ENCODE assay signal across 8 mouse cellular contexts in genomic region chr2:174077004-174077695, GRCm38 (mm10). TPM values are rescaled to one million over a fixed set of nuclear protein-coding genes. Genes with fewer than 3 reads are reported as not detected.
A peak's percentile ranks its signal among the peaks of the same experiment; 100 is the strongest.
DNase-seq lines count a peak whose midpoint lies in the region; ATAC-seq lines count a peak whose summit lies in the region.

No protein-coding gene starts in this region.

- H3K4me1 ChIP-seq in embryonic facial prominence, embryonic 14.5 days (ENCODE audit: control insufficient read depth, insufficient read depth, low read length): peaks cover 29% of the 10 kb centered on the region
- peaks cover 39% of the 10 kb centered on the region for H3K4me1 ChIP-seq in intestine, embryonic 14.5 days (replicated peaks; ENCODE audit: control insufficient read depth, insufficient read depth, low read length)
- H3K4me1 ChIP-seq in lung, embryonic 15.5 days: peaks cover 34% of the 10 kb centered on the region
- peaks cover 52% of the 10 kb centered on the region for H3K4me1 ChIP-seq in neural tube, embryonic 15.5 days

- no peaks in the 10 kb centered on the region for H3K36me3 ChIP-seq in embryonic facial prominence, embryonic 14.5 days (ENCODE audit: control insufficient read depth, insufficient read depth, low read length)
- H3K36me3 ChIP-seq in intestine, embryonic 14.5 days (ENCODE audit: control insufficient read depth, insufficient read depth, low read length): no peaks in the 10 kb centered on the region
- H3K36me3 ChIP-seq in lung, embryonic 15.5 days: no peaks in the 10 kb centered on the region
- H3K36me3 ChIP-seq in neural tube, embryonic 15.5 days: no peaks in the 10 kb centered on the region

- H3K9ac ChIP-seq in embryonic facial prominence, embryonic 14.5 days (ENCODE audit: low read depth, low read length): peak overlapping the region; percentile 82
- H3K9ac ChIP-seq in intestine, embryonic 14.5 days (ENCODE audit: low read length): peak overlapping the region; percentile 79
- peak overlapping the region; percentile 97 for H3K9ac ChIP-seq in lung, embryonic 15.5 days
- peak overlapping the region; percentile 82 for H3K9ac ChIP-seq in neural tube, embryonic 15.5 days (replicated peaks)

- peak; percentile 11 for DNase-seq in cerebellum, adult 11 months
- DNase-seq in T-cell, adult 2 months (ENCODE audit: low spot score): peak; percentile 68
- DNase-seq in embryonic facial prominence, embryonic 14.5 days (ENCODE audit: low spot score): peak; percentile 65
- peak; percentile 72 for DNase-seq in intestine, embryonic 14.5 days (ENCODE audit: low spot score)
- DNase-seq in left cerebral cortex, postnatal 14 days (ENCODE audit: low spot score in 2 of 2): no peak

- H3K4me3 ChIP-seq in embryonic facial prominence, embryonic 14.5 days (ENCODE audit: low read depth, low read length): peak overlapping the region; percentile 79
- peak overlapping the region; percentile 95 for H3K4me3 ChIP-seq in intestine, embryonic 14.5 days (ENCODE audit: low read depth, low read length)
- H3K4me3 ChIP-seq in lung, embryonic 15.5 days: peak overlapping the region; percentile 84
- peak overlapping the region; percentile 84 for H3K4me3 ChIP-seq in neural tube, embryonic 15.5 days (replicated peaks)

- H3K4me2 ChIP-seq in embryonic facial prominence, embryonic 14.5 days (ENCODE audit: low read depth, low read length): peak overlapping the region; percentile 94
- H3K4me2 ChIP-seq in intestine, embryonic 14.5 days (ENCODE audit: low read length): peak overlapping the region; percentile 94
- peak overlapping the region; percentile 91 for H3K4me2 ChIP-seq in lung, embryonic 15.5 days
- H3K4me2 ChIP-seq in neural tube, embryonic 15.5 days: peak overlapping the region; percentile 92

- H3K27me3 ChIP-seq in embryonic facial prominence, embryonic 14.5 days (replicated peaks; ENCODE audit: control insufficient read depth, insufficient read depth, low read length): no peaks in the 10 kb centered on the region
- H3K27me3 ChIP-seq in intestine, embryonic 14.5 days (replicated peaks; ENCODE audit: control insufficient read depth, insufficient read depth, low read length): no peaks in the 10 kb centered on the region
- H3K27me3 ChIP-seq in lung, embryonic 15.5 days: no peaks in the 10 kb centered on the region
- H3K27me3 ChIP-seq in neural tube, embryonic 15.5 days (replicated peaks): no peaks in the 10 kb centered on the region

- no peak for ATAC-seq in cerebellum, adult (ENCODE audit: insufficient number of reproducible peaks, low FRiP score, low TSS enrichment)
- peak; percentile 3; the same call in 1 of the 2 replicates for ATAC-seq in embryonic facial prominence, embryonic 14.5 days (ENCODE audit: low read depth)
- 0 out of 2 replicates have a peak, but pooled peaks have one; percentile 10 for ATAC-seq in intestine, embryonic 14.5 days (replicated peaks; ENCODE audit: low FRiP score, low TSS enrichment, low read depth)
- ATAC-seq in lung, embryonic 15.5 days (ENCODE audit: borderline replicate concordance, extremely low read depth, low FRiP score, low TSS enrichment): no peak
- peak; percentile 4; the same call in 1 of the 2 replicates for ATAC-seq in neural tube, embryonic 15.5 days (ENCODE audit: low FRiP score)

- WGBS in embryonic facial prominence, embryonic 14.5 days: under 1% methylated on average over 19 of the region's 19 CpGs
- WGBS in intestine, embryonic 14.5 days: under 1% methylated on average over 19 of the region's 19 CpGs
- WGBS in lung, embryonic 15.5 days: 0% methylated on average over 19 of the region's 19 CpGs
- WGBS in neural tube, embryonic 15.5 days: under 1% methylated on average over 19 of the region's 19 CpGs

- H3K27ac ChIP-seq in embryonic facial prominence, embryonic 14.5 days (replicated peaks; ENCODE audit: low read depth, low read length): peak overlapping the region; percentile 94
- H3K27ac ChIP-seq in intestine, embryonic 14.5 days (ENCODE audit: low read depth): peak overlapping the region; percentile 96
- H3K27ac ChIP-seq in lung, embryonic 15.5 days: peak overlapping the region; percentile 96
- peak overlapping the region; percentile 90 for H3K27ac ChIP-seq in neural tube, embryonic 15.5 days (replicated peaks)

- no peaks in the 10 kb centered on the region for H3K9me3 ChIP-seq in embryonic facial prominence, embryonic 14.5 days (ENCODE audit: control insufficient read depth, low read length)
- no peaks in the 10 kb centered on the region for H3K9me3 ChIP-seq in intestine, embryonic 14.5 days (ENCODE audit: control insufficient read depth, low read length)
- no peaks in the 10 kb centered on the region for H3K9me3 ChIP-seq in lung, embryonic 15.5 days
- no peaks in the 10 kb centered on the region for H3K9me3 ChIP-seq in neural tube, embryonic 15.5 days (replicated peaks)

- intact Hi-C loops in left cerebral cortex, postnatal 14 days (cut with DNase I): loop anchor here (5.0 to 10.0 kb wide), 2 partner anchors 205 to 492 kb away; partner anchors contain the start of gene Gnas

RNA-seq across cellular contexts. Expression of gene Stx16, which starts 1.0 kb away (rescaled TPM):
- polyA plus RNA-seq in embryonic facial prominence, embryonic 14.5 days (2014; fragmentation: Nextera tagmentation; extraction: Ambion mirVana): 9.7 and 10.8 TPM in 2 replicates
- 9.2 and 10.0 TPM in 2 replicates for polyA plus RNA-seq in intestine, embryonic 14.5 days (2014; fragmentation: Nextera tagmentation; extraction: Ambion mirVana)
- 11.2 and 11.9 TPM in 2 replicates for polyA plus RNA-seq in lung, embryonic 15.5 days (2015; fragmentation: Nextera tagmentation; extraction: Ambion mirVana)
- 10.4 and 10.9 TPM in 2 replicates for polyA plus RNA-seq in neural tube, embryonic 15.5 days (2015; fragmentation: Nextera tagmentation; extraction: Ambion mirVana)
- 10 to 100 TPM; 40.2 to 41.2 TPM for total RNA-seq in left cerebral cortex, postnatal 14 days (2021)

RNA-seq across cellular contexts. Expression of gene Npepl1, which starts 33.0 kb away (rescaled TPM):
- polyA plus RNA-seq in embryonic facial prominence, embryonic 14.5 days (2014; fragmentation: Nextera tagmentation; extraction: Ambion mirVana): 79.9 and 80.6 TPM in 2 replicates
- 55.6 and 59.9 TPM in 2 replicates for polyA plus RNA-seq in intestine, embryonic 14.5 days (2014; fragmentation: Nextera tagmentation; extraction: Ambion mirVana)
- polyA plus RNA-seq in lung, embryonic 15.5 days (2015; fragmentation: Nextera tagmentation; extraction: Ambion mirVana): 66.3 and 66.7 TPM in 2 replicates
- polyA plus RNA-seq in neural tube, embryonic 15.5 days (2015; fragmentation: Nextera tagmentation; extraction: Ambion mirVana): 14.1 and 26.0 TPM in 2 replicates
- total RNA-seq in left cerebral cortex, postnatal 14 days (2021): 10 to 100 TPM; 12.2 to 14.1 TPM

Comparison
In these comparisons a context has a peak if more than half of its experiments do, and no peak if none do; other contexts are left out.
1. DNase-seq: peak in cerebellum, adult 11 months (single experiment), T-cell, adult 2 months (single experiment), embryonic facial prominence, embryonic 14.5 days (single experiment) and intestine, embryonic 14.5 days (single experiment); none in left cerebral cortex, postnatal 14 days (0 of 2).
2. ATAC-seq: peak in embryonic facial prominence, embryonic 14.5 days (single experiment), intestine, embryonic 14.5 days (single experiment) and neural tube, embryonic 15.5 days (single experiment); none in cerebellum, adult (single experiment) and lung, embryonic 15.5 days (single experiment).
3. Peak in every context shown above with its lines, with median percentiles within 50 percentile points of each other: H3K27ac ChIP-seq, H3K4me2 ChIP-seq, H3K4me3 ChIP-seq and H3K9ac ChIP-seq.